Mouse (Mus musculus) spleen, adult 18-20 months (tissue): ENCODE results near the gene Prdx6b.
A peak's percentile ranks its signal among the peaks of the same experiment; 100 is the strongest.

ENCODE experiments used
- DNase-seq, 2 experiments: peaks; one replicate each; pipeline ENCODE4 v3.0.0; 2022; ENCODE audit warnings: mixed read lengths in 2 of 2

Gene Prdx6b

GRCm38 (mm10) chr2:80292172-80292571, at the start of gene Prdx6b:
Gene Prdx6b, plus strand, starts transcription at chr2:80292472.
- no peak for DNase-seq

GRCm38 (mm10) chr2:80247466-80247865, 44.8 kb upstream of the Prdx6b start:
- DNase-seq, result no peak

- no peak for DNase-seq
Measured at GRCm38 (mm10) chr2:80247868-80248267, 44.4 kb upstream of the Prdx6b start.

GRCm38 (mm10) chr2:80259888-80260672, 32.2 kb upstream of the Prdx6b start:
- DNase-seq, result no peak

DNA sequence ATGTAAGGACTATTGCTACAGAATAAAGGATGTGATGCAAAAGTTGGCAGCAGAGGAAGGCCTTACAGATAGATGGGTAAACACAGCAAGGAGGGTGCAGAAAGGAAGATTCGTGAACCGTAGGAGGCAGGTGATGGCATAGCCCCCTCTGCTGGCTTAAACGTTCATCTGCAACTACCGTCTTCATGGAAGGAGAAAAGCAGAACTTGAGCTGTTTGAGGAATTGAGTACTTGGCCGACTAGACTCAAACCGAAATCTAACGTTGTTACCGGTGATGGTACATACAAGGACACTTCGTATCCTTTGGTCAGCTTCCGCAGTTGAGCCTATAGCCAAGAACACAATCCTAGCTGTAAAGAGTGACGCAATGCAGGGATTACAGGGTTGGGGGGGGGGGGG, 25.4 kb upstream of the Prdx6b start:
- DNase-seq, result peak; percentile 7 to 30

- no peak for DNase-seq
Measured at GRCm38 (mm10) chr2:80268053-80268452, 24.2 kb upstream of the Prdx6b start.

GRCm38 (mm10) chr2:80271431-80271830, 20.8 kb upstream of the Prdx6b start:
- no peak for DNase-seq

GRCm38 (mm10) chr2:80273038-80273437, 19.2 kb upstream of the Prdx6b start:
- DNase-seq, result no peak

GRCm38 (mm10) chr2:80273763-80274162, 18.5 kb upstream of the Prdx6b start:
- no peak for DNase-seq

GRCm38 (mm10) chr2:80275136-80275535, 17.1 kb upstream of the Prdx6b start:
- no peak for DNase-seq

GRCm38 (mm10) chr2:80282214-80282613, 10.1 kb upstream of the Prdx6b start:
- no peak for DNase-seq

GRCm38 (mm10) chr2:80286397-80286796, 5.9 kb upstream of the Prdx6b start:
- DNase-seq, result no peak

GRCm38 (mm10) chr2:80298334-80298733, 6.1 kb downstream of the Prdx6b start:
- no peak for DNase-seq

DNA sequence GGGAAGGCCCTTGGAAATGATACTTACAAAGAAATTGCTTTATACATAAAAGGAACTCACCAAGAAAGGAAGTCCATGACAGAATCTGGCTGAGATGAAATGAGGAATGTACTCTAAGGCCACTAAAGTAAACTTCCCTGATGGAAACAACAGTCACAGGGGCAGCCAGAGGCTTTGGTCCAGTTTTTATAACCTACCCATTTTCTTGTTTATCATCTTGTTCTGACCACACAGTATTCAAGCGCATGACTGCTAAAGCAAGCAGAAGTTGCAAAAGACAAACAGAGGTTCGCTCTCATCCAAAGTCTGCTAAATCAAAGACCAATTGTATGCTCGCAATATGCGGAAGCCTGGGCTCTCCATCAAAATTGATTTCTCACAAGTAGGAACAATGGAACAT, 8.5 kb downstream of the Prdx6b start:
- no peak for DNase-seq

- no peak for DNase-seq
Measured at GRCm38 (mm10) chr2:80303957-80304356, 11.7 kb downstream of the Prdx6b start.

DNA sequence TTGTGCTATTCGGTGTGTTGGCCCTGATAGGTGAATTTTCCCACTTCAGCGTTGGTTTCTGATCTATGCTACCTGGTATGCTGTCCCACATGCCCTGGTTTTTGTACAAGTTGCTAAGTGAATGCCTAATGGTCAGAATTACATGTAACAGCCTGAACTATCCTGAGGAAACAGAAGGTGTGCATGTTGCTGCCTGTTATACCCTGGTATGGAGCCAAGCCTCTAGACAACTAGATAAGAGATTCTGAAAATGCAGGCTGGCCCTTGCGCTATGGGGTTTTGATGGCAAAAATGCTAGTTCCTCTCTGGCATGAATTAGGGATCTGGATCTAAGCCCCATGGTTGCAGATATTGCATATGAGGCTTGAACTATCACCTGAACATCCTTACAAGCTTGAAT, 15.4 kb downstream of the Prdx6b start:
- DNase-seq, result no peak

DNA sequence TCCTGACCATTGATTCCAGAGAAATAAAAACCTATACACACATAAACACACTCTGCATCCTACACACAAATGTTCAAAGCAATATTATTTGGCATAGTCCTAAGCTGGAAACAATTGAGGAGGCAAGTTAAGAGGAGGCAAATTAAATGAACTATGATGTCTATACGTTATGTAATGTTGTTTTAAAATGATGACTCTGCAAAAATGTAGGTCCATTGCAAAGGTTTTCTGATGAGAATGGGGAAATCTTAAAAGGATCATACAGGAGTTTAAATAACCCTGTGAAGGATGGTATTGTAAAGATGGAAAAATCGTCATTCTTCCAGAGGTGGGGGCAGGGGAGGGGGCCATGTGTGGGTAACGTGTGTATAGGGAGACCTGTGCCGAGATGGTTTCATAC, 17.5 kb downstream of the Prdx6b start:
- no peak for DNase-seq

DNA sequence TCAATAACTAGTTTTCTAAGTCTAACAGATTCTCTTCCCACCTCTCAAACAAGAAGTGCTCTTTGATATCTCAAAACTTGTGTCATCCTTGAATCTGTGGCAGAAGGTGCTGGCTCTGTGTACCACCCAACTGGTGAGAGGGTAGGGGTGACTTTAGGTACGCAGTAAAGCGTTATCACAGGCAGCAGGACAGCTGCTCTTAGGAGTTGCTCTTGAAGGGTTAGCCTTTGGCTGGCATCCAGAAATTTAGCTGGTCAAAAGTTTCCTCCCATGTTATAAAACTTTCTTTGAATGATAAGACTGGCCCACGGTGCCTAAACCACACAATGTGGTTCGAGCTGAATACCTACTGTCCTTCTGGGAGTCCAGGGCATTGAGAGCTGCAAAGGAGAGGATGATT, 18.5 kb downstream of the Prdx6b start:
- no peak for DNase-seq

GRCm38 (mm10) chr2:80311350-80311749, 19.1 kb downstream of the Prdx6b start:
- DNase-seq, result no peak

DNA sequence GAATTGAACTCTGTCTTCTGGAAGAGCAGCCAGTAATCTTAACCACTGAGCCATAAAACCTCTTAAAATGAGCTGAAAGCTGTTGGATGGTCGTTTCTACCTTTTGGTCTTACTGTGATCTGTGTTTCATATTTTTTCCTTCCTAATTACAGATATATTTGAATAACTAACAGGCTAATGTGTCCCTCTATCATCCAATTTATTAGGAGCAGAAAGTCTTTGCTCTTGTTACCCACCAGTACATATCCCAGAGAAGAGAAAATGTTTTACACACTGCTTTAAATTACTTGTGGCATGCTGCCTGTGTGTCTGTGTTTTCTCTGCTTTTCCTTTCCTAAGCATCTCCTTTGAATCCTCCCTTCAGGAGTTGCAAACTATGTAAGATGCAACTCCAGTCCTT, 21.9 kb downstream of the Prdx6b start:
- no peak for DNase-seq

- no peak for DNase-seq
Measured at GRCm38 (mm10) chr2:80314854-80315241, 22.6 kb downstream of the Prdx6b start.

DNA sequence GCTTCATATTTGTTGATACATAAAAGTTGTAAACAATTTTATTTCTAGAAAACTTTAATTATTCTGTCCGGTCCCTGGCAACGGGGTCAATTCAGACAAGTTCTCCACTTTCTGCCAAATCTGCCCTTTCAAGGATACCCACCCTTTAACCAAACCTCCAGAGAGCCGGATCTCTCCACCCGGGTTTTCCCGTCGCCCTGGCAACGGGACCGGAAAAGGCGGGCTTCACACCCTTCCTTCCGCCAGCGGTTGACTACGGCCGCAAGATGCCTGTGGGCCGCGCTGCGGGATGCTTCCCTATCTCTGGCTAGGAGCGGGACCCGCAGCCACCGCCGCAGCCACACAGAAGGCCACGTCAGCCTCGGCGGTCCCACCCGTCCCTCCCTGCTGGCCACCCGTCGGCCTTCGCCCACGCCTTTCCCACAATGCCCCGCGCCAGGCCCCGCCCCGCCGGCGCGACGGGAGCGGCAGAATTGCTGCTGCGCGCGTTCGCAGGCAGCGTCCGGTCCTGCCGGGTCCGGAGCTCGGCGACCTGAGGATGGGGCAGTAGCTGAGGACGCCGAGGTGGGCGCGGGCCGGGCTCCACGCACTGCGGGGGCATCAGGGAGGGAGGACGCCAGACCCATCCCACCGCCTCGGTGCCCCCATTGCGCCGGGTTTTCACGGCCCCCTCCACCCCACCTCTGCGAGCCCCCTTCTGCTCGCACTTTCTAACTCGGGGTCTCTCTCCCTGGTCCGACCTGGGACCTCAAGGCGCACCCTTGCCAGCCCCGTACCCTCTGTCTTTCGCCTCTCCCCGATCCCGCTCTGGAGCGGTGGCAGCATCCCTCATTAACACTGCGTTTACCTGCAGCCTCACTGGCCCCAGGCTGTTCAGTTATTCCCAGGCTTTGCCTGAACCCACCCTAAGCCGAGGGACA, 23.2 kb downstream of the Prdx6b start, which contains the start of gene Dnajc10:
TSS of gene Dnajc10 (plus strand) at position 225 of the 920 bp plus-strand sequence.
- DNase-seq, result peak; percentile 80 to 89

DNA sequence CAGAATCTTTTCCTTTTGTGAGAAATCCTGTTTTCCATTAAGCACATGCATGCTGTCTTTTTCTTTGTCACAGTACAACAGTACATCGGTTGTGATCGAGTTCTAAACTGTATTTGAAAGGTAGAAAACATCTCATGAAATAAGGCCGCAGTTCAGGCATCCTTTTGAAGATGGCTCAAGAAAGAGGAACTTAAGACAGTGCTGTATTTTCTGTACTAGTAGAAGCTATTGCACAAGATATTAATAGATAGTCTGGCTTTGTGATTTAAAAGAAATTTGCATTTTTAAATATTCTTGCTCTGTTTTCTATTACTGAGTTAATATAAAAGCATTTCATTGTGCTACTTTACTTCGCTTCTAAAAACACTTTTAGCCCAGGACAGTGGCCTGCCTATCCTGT, 30.6 kb downstream of the Prdx6b start:
- no peak for DNase-seq

GRCm38 (mm10) chr2:80325779-80326178, 33.5 kb downstream of the Prdx6b start:
- DNase-seq, result no peak
